Mouse (Mus musculus) thymus, adult 2 months (tissue): Measurements from ENCODE around the gene Ctsw. TPM values are rescaled to one million over a fixed set of nuclear protein-coding genes. Genes with fewer than 3 reads are reported as not detected.

Experiments used
- DNase-seq: peaks from one replicate; pipeline ENCODE4 v3.0.0; 2021
- H3K27ac ChIP-seq: fragments of 200-500 bp; 2 replicates; pipeline ENCODE4 v1.5.1; 2012; ENCODE audit warnings: low read length, control low read depth; ENCODE audit not compliant: control insufficient read depth, insufficient read depth
- H3K27me3 ChIP-seq: fragments of 200-500 bp; 2 replicates; pipeline ENCODE4 v1.6.1; 2012; ENCODE audit warnings: mild to moderate bottlenecking, low read length, moderate library complexity, mixed read lengths; ENCODE audit not compliant: control insufficient read depth, insufficient read depth
- H3K36me3 ChIP-seq: fragments of 200-500 bp; 2 replicates; pipeline ENCODE4 v1.6.1; 2012; ENCODE audit warnings: mild to moderate bottlenecking, low read length, moderate library complexity; ENCODE audit not compliant: control insufficient read depth, insufficient read depth
- H3K4me1 ChIP-seq: fragments of 200-500 bp; replicated peaks from 2 replicates; pipeline ENCODE4 v1.6.1; 2012; ENCODE audit warnings: low read length; ENCODE audit not compliant: control insufficient read depth, insufficient read depth
- H3K4me3 ChIP-seq: fragments of 200-500 bp; 2 replicates; pipeline ENCODE4 v1.5.1; 2012; ENCODE audit warnings: mild to moderate bottlenecking, low read length, control low read depth, moderate library complexity; ENCODE audit not compliant: control insufficient read depth, insufficient read depth
- CTCF ChIP-seq: fragments of 200-500 bp; IDR thresholded peaks from 2 replicates; pipeline ENCODE4 v1.5.1; 2012; ENCODE audit warnings: mild to moderate bottlenecking, control low read depth, low read length, moderate library complexity, borderline replicate concordance; ENCODE audit not compliant: control insufficient read depth, poor library complexity, insufficient read depth; ENCODE audit errors: extremely low read depth
- POLR2A ChIP-seq: fragments of 200-500 bp; IDR thresholded peaks from 2 replicates; pipeline ENCODE4 v1.6.1; 2012; ENCODE audit warnings: mild to moderate bottlenecking, low read length, control low read depth, moderate library complexity; ENCODE audit not compliant: control insufficient read depth, poor library complexity, insufficient read depth; ENCODE audit errors: extremely low read depth
- WGBS: fragments of 180-500 bp; shearing (Covaris S2); methylation state at CpG from one replicate; pipeline ENCODE4 v1.1.7; 2018; 5-methylcytosine and 5-hydroxymethylcytosine counted together
- polyA plus RNA-seq: library from polyadenylated mRNA; depleted of rRNA; stranded (reverse); fragments of >200 nt; gene quantifications from 2 replicates; pipeline ENCODE4 v1.2.3, GENCODE M21; 2012

Gene Ctsw
- polyA plus RNA-seq, 1 experiment: 54.3 TPM

- Histone ChIP-seq H3K27ac (no peak overlapping the region), H3K36me3 (0 out of 2 replicates have a peak, but pooled peaks cover 8% of the 10 kb centered on the region), H3K4me1 (peaks cover 53% of the 10 kb centered on the region), H3K27me3 (no peaks in the 10 kb centered on the region), H3K4me3 (no peak overlapping the region)
- TF ChIP-seq POLR2A: no peak
- no peak for TF ChIP-seq CTCF
- no peak for DNase-seq
- WGBS: 89% methylated on average over 13 of the region's 13 CpGs
Measured at GRCm38 (mm10) chr19:5426640-5427290, 41.5 kb downstream of the Ctsw start.

GRCm38 (mm10) chr19:5425906-5426565 lies 42.3 kb downstream of the Ctsw start:
- Histone ChIP-seq H3K4me1 (peaks cover 47% of the 10 kb centered on the region), H3K36me3 (0 out of 2 replicates have a peak, but pooled peaks cover 8% of the 10 kb centered on the region), H3K4me3 (peak overlapping the region; percentile 83; the same call in 1 of the 2 replicates), H3K27ac (peak overlapping the region; percentile 41; the same call in 1 of the 2 replicates), H3K27me3 (no peaks in the 10 kb centered on the region)
- no peak for TF ChIP-seq CTCF
- no peak for TF ChIP-seq POLR2A
- peak; percentile 13 for DNase-seq
- WGBS: 89% methylated on average over 18 of the region's 18 CpGs

GRCm38 (mm10) chr19:5424782-5425741 lies 43.2 kb downstream of the Ctsw start, which contains the start of the genes Drap1 and AI837181:
Gene Drap1 (minus strand): TSS chr19:5424979.
Gene AI837181 (plus strand): TSS chr19:5425144.
- WGBS: 1% methylated on average over 84 of the region's 87 CpGs
- Histone ChIP-seq H3K4me1 (peaks cover 39% of the 10 kb centered on the region), H3K36me3 (0 out of 2 replicates have a peak, but pooled peaks cover 8% of the 10 kb centered on the region)

GRCm38 (mm10) chr19:5424092-5424781 lies 44.1 kb downstream of the Ctsw start:
- 0 out of 2 replicates have a peak, but pooled peaks cover 8% of the 10 kb centered on the region for H3K36me3 ChIP-seq
- WGBS: under 1% methylated on average over 41 of the region's 48 CpGs
- H3K4me3 ChIP-seq: peak overlapping the region; percentile 63
- no peaks in the 10 kb centered on the region for H3K27me3 ChIP-seq
- TF ChIP-seq CTCF (no peak), POLR2A (no peak)
- peaks cover 32% of the 10 kb centered on the region for H3K4me1 ChIP-seq
- peak; percentile 77 for DNase-seq
- H3K27ac ChIP-seq: peak overlapping the region; percentile 31; the same call in 1 of the 2 replicates

More at GRCm38 (mm10) chr19:5424782-5425741, 43.2 kb downstream of the Ctsw start, which contains the start of the genes Drap1 and AI837181:
- DNase-seq: peak; percentile 94
- TF ChIP-seq POLR2A (peak; percentile 61), CTCF (no peak)
- Histone ChIP-seq H3K27me3 (no peaks in the 10 kb centered on the region), H3K27ac (peak within 1 kb of the TSS; percentile 41), H3K4me3 (peak within 1 kb of the TSS; percentile 83)

GRCm38 (mm10) chr19:5423561-5423960 lies 44.7 kb downstream of the Ctsw start:
- no peak for DNase-seq
- peak overlapping the region; percentile 63 for H3K4me3 ChIP-seq
- 0 out of 2 replicates have a peak, but pooled peaks cover 8% of the 10 kb centered on the region for H3K36me3 ChIP-seq
- TF ChIP-seq CTCF: no peak
- no peak for TF ChIP-seq POLR2A
- no peaks in the 10 kb centered on the region for H3K27me3 ChIP-seq
- H3K27ac ChIP-seq: no peak overlapping the region
- H3K4me1 ChIP-seq: peaks cover 32% of the 10 kb centered on the region
- 60% methylated on average over 12 of the region's 12 CpGs for WGBS

GRCm38 (mm10) chr19:5422895-5423443 lies 45.3 kb downstream of the Ctsw start:
- no peak overlapping the region for H3K4me3 ChIP-seq
- H3K4me1 ChIP-seq: peaks cover 32% of the 10 kb centered on the region
- no peak for TF ChIP-seq POLR2A
- no peak for TF ChIP-seq CTCF
- DNase-seq: no peak
- H3K27ac ChIP-seq: no peak overlapping the region
- 93% methylated on average over 9 of the region's 9 CpGs for WGBS
- 0 out of 2 replicates have a peak, but pooled peaks cover 11% of the 10 kb centered on the region for H3K36me3 ChIP-seq
- H3K27me3 ChIP-seq: no peaks in the 10 kb centered on the region
